Mouse (Mus musculus) heart, embryonic 11.5 days (tissue): ENCODE data around the gene Hdac10. TPM values are rescaled to one million over a fixed set of nuclear protein-coding genes. Genes with fewer than 3 reads are reported as not detected.
A peak's percentile ranks its signal among the peaks of the same experiment; 100 is the strongest.

Experiments
- ATAC-seq: fragments of 200-750 bp; cut with Nextera tagmentation; replicated peaks from 2 replicates; pipeline ENCODE4 v1.8.0; 2017; ENCODE audit warnings: moderate library complexity; ENCODE audit not compliant: insufficient number of reproducible peaks, low FRiP score, low TSS enrichment
- H3K27ac ChIP-seq: fragments of 300-500 bp; sonication (generic); 2 replicates; pipeline ENCODE4 v1.5.1; 2014; ENCODE audit warnings: mild to moderate bottlenecking, low read depth, low read length
- H3K27me3 ChIP-seq: fragments of 300-500 bp; sonication (generic); 2 replicates; pipeline ENCODE4 v1.6.1; 2014; ENCODE audit warnings: mild to moderate bottlenecking, low read length, mixed read lengths; ENCODE audit not compliant: control insufficient read depth, insufficient read depth
- H3K36me3 ChIP-seq: fragments of 300-500 bp; sonication (generic); 2 replicates; pipeline ENCODE4 v1.6.1; 2014; ENCODE audit warnings: mild to moderate bottlenecking, low read length, moderate library complexity, mixed read lengths; ENCODE audit not compliant: control insufficient read depth, insufficient read depth
- H3K4me1 ChIP-seq: fragments of 300-500 bp; sonication (generic); 2 replicates; pipeline ENCODE4 v1.6.1; 2014; ENCODE audit warnings: low read length; ENCODE audit not compliant: control insufficient read depth, insufficient read depth
- H3K4me2 ChIP-seq: fragments of 300-500 bp; sonication (generic); 2 replicates; pipeline ENCODE4 v1.6.1; 2014; ENCODE audit warnings: mild to moderate bottlenecking, moderate library complexity
- H3K4me3 ChIP-seq: fragments of 300-500 bp; sonication (generic); 2 replicates; pipeline ENCODE4 v1.5.1; 2014; ENCODE audit warnings: low read depth, low read length
- H3K9ac ChIP-seq: fragments of 300-500 bp; sonication (generic); 2 replicates; pipeline ENCODE4 v1.6.1; 2014; ENCODE audit warnings: mild to moderate bottlenecking, low read depth, low read length, moderate library complexity
- H3K9me3 ChIP-seq: fragments of 300-500 bp; sonication (generic); replicated peaks from 2 replicates; pipeline ENCODE4 v1.6.1; 2016; ENCODE audit warnings: low read length; ENCODE audit not compliant: control insufficient read depth
- WGBS: fragments of 180-500 bp; shearing (Covaris S2); extraction: QIAGEN DNeasy Blood & Tissue Kit; methylation state at CpG from one replicate; pipeline ENCODE4 v1.1.7; 2014; ENCODE audit not compliant: insufficient replicate concordance; 5-methylcytosine and 5-hydroxymethylcytosine counted together
- polyA plus RNA-seq: library from polyadenylated mRNA; unstranded; fragments of >200 nt; fragmentation: Nextera tagmentation; extraction: Ambion mirVana; gene quantifications from 2 replicates; pipeline ENCODE4 v1.2.1, GENCODE M21; 2014

Hdac10 gene
- polyA plus RNA-seq, 1 experiment from 2014 or later = 10.5 TPM

- Histone ChIP-seq H3K27ac (peak overlapping the region; percentile 30; the same call in 1 of the 2 replicates), H3K9me3 (no peaks in the 10 kb centered on the region), H3K36me3 (no peaks in the 10 kb centered on the region), H3K4me2 (peak overlapping the region; percentile 95), H3K9ac (peak overlapping the region; percentile 75), H3K27me3 (no peaks in the 10 kb centered on the region), H3K4me3 (peak overlapping the region; percentile 63), H3K4me1 (peaks cover 83% of the 10 kb centered on the region)
- WGBS = 45% methylated on average over 17 of the region's 17 CpGs
- ATAC-seq = no peak
These were observed 43.9 kb upstream of the Hdac10 start for GRCm38 (mm10) chr15:89172276-89172935.

- H3K4me2 ChIP-seq = no peak overlapping the region
- H3K27me3 ChIP-seq = no peaks in the 10 kb centered on the region
- peaks cover 75% of the 10 kb centered on the region for H3K4me1 ChIP-seq
- no peak for ATAC-seq
- 82% methylated on average over 5 of the region's 5 CpGs for WGBS
- H3K9ac ChIP-seq = peak overlapping the region; percentile 35; the same call in 1 of the 2 replicates
- peaks cover 3% of the 10 kb centered on the region; the same call in 1 of the 2 replicates for H3K36me3 ChIP-seq
- no peaks in the 10 kb centered on the region for H3K9me3 ChIP-seq
- no peak overlapping the region for H3K27ac ChIP-seq
- H3K4me3 ChIP-seq = no peak overlapping the region
These were observed 43.1 kb upstream of the Hdac10 start for GRCm38 (mm10) chr15:89171526-89172051.

- Histone ChIP-seq H3K4me2 (peak overlapping the region; percentile 62), H3K4me1 (peaks cover 61% of the 10 kb centered on the region), H3K4me3 (no peak overlapping the region), H3K9ac (peak overlapping the region; percentile 36; the same call in 1 of the 2 replicates), H3K27ac (peak overlapping the region; percentile 91), H3K9me3 (no peaks in the 10 kb centered on the region), H3K36me3 (peaks cover 8% of the 10 kb centered on the region), H3K27me3 (no peaks in the 10 kb centered on the region)
- no peak for ATAC-seq
- WGBS = 36% methylated on average over 3 of the region's 3 CpGs
These were observed 41.6 kb upstream of the Hdac10 start for GRCm38 (mm10) chr15:89170102-89170501.

GRCm38 (mm10) chr15:89169431-89169830 lies 40.9 kb upstream of the Hdac10 start:
- Histone ChIP-seq H3K36me3 (peaks cover 14% of the 10 kb centered on the region), H3K4me1 (peaks cover 56% of the 10 kb centered on the region), H3K27ac (peak overlapping the region; percentile 91), H3K4me2 (peak overlapping the region; percentile 62), H3K4me3 (peak overlapping the region; percentile 22; the same call in 1 of the 2 replicates), H3K27me3 (no peaks in the 10 kb centered on the region), H3K9me3 (no peaks in the 10 kb centered on the region), H3K9ac (peak overlapping the region; percentile 52; the same call in 1 of the 2 replicates)
- WGBS = 5% methylated on average over 10 of the region's 10 CpGs
- peak; percentile 58; the same call in 1 of the 2 replicates for ATAC-seq

GRCm38 (mm10) chr15:89168922-89169321 lies 40.4 kb upstream of the Hdac10 start:
- Histone ChIP-seq H3K27ac (peak overlapping the region; percentile 91), H3K36me3 (peaks cover 20% of the 10 kb centered on the region), H3K4me3 (peak overlapping the region; percentile 22; the same call in 1 of the 2 replicates), H3K9ac (peak overlapping the region; percentile 52), H3K4me1 (peaks cover 52% of the 10 kb centered on the region), H3K4me2 (peak overlapping the region; percentile 62), H3K27me3 (no peaks in the 10 kb centered on the region), H3K9me3 (no peaks in the 10 kb centered on the region)
- 35% methylated on average over 10 of the region's 10 CpGs for WGBS
- no peak for ATAC-seq

- ATAC-seq = no peak
- Histone ChIP-seq H3K9ac (no peak overlapping the region), H3K9me3 (no peaks in the 10 kb centered on the region), H3K27me3 (no peaks in the 10 kb centered on the region), H3K4me2 (no peak overlapping the region), H3K4me3 (no peak overlapping the region), H3K4me1 (peaks cover 22% of the 10 kb centered on the region), H3K27ac (no peak overlapping the region), H3K36me3 (peaks cover 43% of the 10 kb centered on the region)
- WGBS = 88% methylated on average over 12 of the region's 12 CpGs
These were observed 37.0 kb upstream of the Hdac10 start for GRCm38 (mm10) chr15:89165478-89165877.

- ATAC-seq = no peak
- no peaks in the 10 kb centered on the region for H3K27me3 ChIP-seq
- no peak overlapping the region for H3K4me2 ChIP-seq
- no peak overlapping the region for H3K4me3 ChIP-seq
- H3K36me3 ChIP-seq = peaks cover 68% of the 10 kb centered on the region
- no peak overlapping the region for H3K9ac ChIP-seq
- no peaks in the 10 kb centered on the region for H3K4me1 ChIP-seq
- H3K9me3 ChIP-seq = no peaks in the 10 kb centered on the region
- 86% methylated on average over 9 of the region's 9 CpGs for WGBS
- H3K27ac ChIP-seq = no peak overlapping the region
These were observed 32.9 kb upstream of the Hdac10 start for GRCm38 (mm10) chr15:89161397-89161796.

- no peak overlapping the region for H3K9ac ChIP-seq
- H3K36me3 ChIP-seq = peaks cover 69% of the 10 kb centered on the region
- H3K27me3 ChIP-seq = no peaks in the 10 kb centered on the region
- ATAC-seq = no peak
- 93% methylated on average over 16 of the region's 16 CpGs for WGBS
- H3K4me2 ChIP-seq = no peak overlapping the region
- no peak overlapping the region for H3K4me3 ChIP-seq
- no peaks in the 10 kb centered on the region for H3K9me3 ChIP-seq
- H3K4me1 ChIP-seq = no peaks in the 10 kb centered on the region
- no peak overlapping the region for H3K27ac ChIP-seq
These were observed 30.0 kb upstream of the Hdac10 start for GRCm38 (mm10) chr15:89158516-89158915.
